ENCODE assay signal across 16 mouse cellular contexts in the genomic region with DNA sequence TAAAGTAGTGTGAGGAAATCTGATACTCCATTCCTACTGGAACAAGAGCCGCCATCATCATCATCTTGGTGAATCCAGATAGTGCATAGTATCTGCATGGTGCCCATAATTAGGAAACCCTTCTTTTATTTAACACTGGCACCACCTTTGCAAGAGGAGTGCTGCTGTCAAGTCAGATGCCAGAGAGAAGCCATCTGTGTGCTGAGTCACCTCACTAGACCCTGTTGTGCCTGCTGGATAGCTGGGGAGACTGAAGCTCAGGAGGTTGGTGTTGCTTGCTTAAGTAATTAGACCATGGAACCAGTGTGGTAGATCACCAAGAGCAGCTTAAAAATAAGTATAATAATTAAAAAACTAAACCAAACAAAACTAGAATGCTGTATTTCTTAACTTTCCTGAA.
A peak's percentile ranks its signal among the peaks of the same experiment; 100 is the strongest.
DNase-seq lines count a peak whose midpoint lies in the region; ATAC-seq and TF ChIP-seq lines count a peak whose summit lies in the region.
"Had no signal": no experiment of that assay in that cellular context is flagged by ENCODE, and none has a peak within 500 bp of the region (broad histone marks: within the 10 kb centered on the region; RNA-seq: fewer than 3 reads in every experiment).

No protein-coding gene starts in this region.

- H3K4me2 ChIP-seq in intestine, embryonic 15.5 days (replicated peaks) = no peak overlapping the region
- H3K4me2 ChIP-seq in midbrain, postnatal 0 days (ENCODE audit: low read depth, low read length, poor library complexity, severe bottlenecking) = no peak overlapping the region
- H3K4me2 ChIP-seq: embryonic facial prominence, embryonic 15.5 days; forebrain, embryonic 12.5 days; kidney, embryonic 15.5 days; liver, embryonic 13.5 days had no signal

- H3K4me3 ChIP-seq in intestine, embryonic 15.5 days (replicated peaks) = no peak overlapping the region
- no peak overlapping the region for H3K4me3 ChIP-seq in midbrain, postnatal 0 days (ENCODE audit: low read depth, low read length)
- H3K4me3 ChIP-seq: embryonic facial prominence, embryonic 15.5 days; forebrain, embryonic 12.5 days; kidney, embryonic 15.5 days; liver, embryonic 13.5 days had no signal

- DNase-seq in right cerebral cortex, adult 18-20 months = peak; percentile 50
- DNase-seq in right cerebral cortex, postnatal 4 days = no peak
- peak; percentile 56 for DNase-seq in MN1 (ENCODE audit: low spot score)
- DNase-seq in cerebellum, adult 18-20 months = peak; percentile 64 to 80
- no peak for DNase-seq in embryo, embryonic 11 days
- no peak for DNase-seq in midbrain, postnatal 0 days (ENCODE audit: low spot score)
- DNase-seq: adrenal gland, postnatal 25 days; heart, postnatal 36 days; left cerebral cortex, postnatal 4 days; liver, embryonic 13.5 days had no signal

- no peak overlapping the region for H3K27ac ChIP-seq in intestine, embryonic 15.5 days
- H3K27ac ChIP-seq in midbrain, postnatal 0 days (ENCODE audit: low read depth, low read length) = no peak overlapping the region
- H3K27ac ChIP-seq: embryonic facial prominence, embryonic 15.5 days; forebrain, embryonic 12.5 days; kidney, embryonic 15.5 days; liver, embryonic 13.5 days had no signal

- H3K36me3 ChIP-seq in intestine, embryonic 15.5 days = no peaks in the 10 kb centered on the region
- H3K36me3 ChIP-seq in midbrain, postnatal 0 days (ENCODE audit: insufficient read depth, low read length) = no peaks in the 10 kb centered on the region
- H3K36me3 ChIP-seq: embryonic facial prominence, embryonic 15.5 days; forebrain, embryonic 12.5 days; kidney, embryonic 15.5 days; liver, embryonic 13.5 days had no signal

- WGBS in intestine, embryonic 15.5 days = 83% methylated on average over 1 of the region's 1 CpGs
- WGBS in midbrain, postnatal 0 days = 93% methylated on average over 1 of the region's 1 CpGs

- H3K9me3 ChIP-seq in intestine, embryonic 15.5 days = no peaks in the 10 kb centered on the region
- no peaks in the 10 kb centered on the region for H3K9me3 ChIP-seq in midbrain, postnatal 0 days (ENCODE audit: low read length)
- H3K9me3 ChIP-seq: embryonic facial prominence, embryonic 15.5 days; forebrain, embryonic 12.5 days; kidney, embryonic 15.5 days; liver, embryonic 13.5 days had no signal

- H3K9ac ChIP-seq in intestine, embryonic 15.5 days = no peak overlapping the region
- no peak overlapping the region for H3K9ac ChIP-seq in midbrain, postnatal 0 days (replicated peaks; ENCODE audit: low read length, poor library complexity, severe bottlenecking)
- H3K9ac ChIP-seq: embryonic facial prominence, embryonic 15.5 days; forebrain, embryonic 12.5 days; kidney, embryonic 15.5 days; liver, embryonic 13.5 days had no signal

- no peak for TF ChIP-seq CTCF in midbrain, postnatal 0 days (IDR thresholded peaks at IDR 0.05)

- no peaks in the 10 kb centered on the region for H3K27me3 ChIP-seq in intestine, embryonic 15.5 days (replicated peaks)
- no peaks in the 10 kb centered on the region for H3K27me3 ChIP-seq in midbrain, postnatal 0 days (ENCODE audit: insufficient read depth, low read length)
- H3K27me3 ChIP-seq: embryonic facial prominence, embryonic 15.5 days; forebrain, embryonic 12.5 days; kidney, embryonic 15.5 days had no signal

- peak; percentile 46; the same call in 1 of the 2 replicates for ATAC-seq in megakaryocyte-erythroid progenitor cell, adult 5-6 weeks (replicated peaks; ENCODE audit: low FRiP score, low TSS enrichment, poor library complexity, severe bottlenecking)
- ATAC-seq in intestine, embryonic 15.5 days = no peak
- ATAC-seq in midbrain, postnatal 0 days (ENCODE audit: low FRiP score) = no peak
- ATAC-seq: lung, postnatal 0 days had no signal

- H3K4me1 ChIP-seq in intestine, embryonic 15.5 days (replicated peaks) = no peaks in the 10 kb centered on the region
- H3K4me1 ChIP-seq in midbrain, postnatal 0 days (ENCODE audit: insufficient read depth, low read length) = 0 out of 2 replicates have a peak, but pooled peaks cover 6% of the 10 kb centered on the region
- H3K4me1 ChIP-seq: embryonic facial prominence, embryonic 15.5 days; kidney, embryonic 15.5 days had no signal

Comparison
In these comparisons a context has a peak if more than half of its experiments do, and no peak if none do; other contexts are left out.
1. DNase-seq: peak in right cerebral cortex, adult 18-20 months (single experiment), MN1 (single experiment) and cerebellum, adult 18-20 months (2 of 2); none in right cerebral cortex, postnatal 4 days (single experiment), embryo, embryonic 11 days (single experiment) and midbrain, postnatal 0 days (single experiment).